Mouse (Mus musculus) kidney, embryonic 15.5 days (tissue): Measurements from ENCODE around the gene Rcn1. TPM values are rescaled to one million over a fixed set of nuclear protein-coding genes. Genes with fewer than 3 reads are reported as not detected.
A peak's percentile ranks its signal among the peaks of the same experiment; 100 is the strongest.

Experiments
- ATAC-seq: fragments of 200-750 bp; cut with Nextera tagmentation; replicated peaks from 2 replicates; pipeline ENCODE4 v1.8.0; 2017; ENCODE audit warnings: moderate TSS enrichment; ENCODE audit not compliant: low FRiP score
- H3K27ac ChIP-seq: fragments of 300-500 bp; sonication (generic); 2 replicates; pipeline ENCODE4 v1.5.1; 2015; ENCODE audit warnings: mild to moderate bottlenecking, inconsistent platforms
- H3K27me3 ChIP-seq: fragments of 300-500 bp; sonication (generic); 2 replicates; pipeline ENCODE4 v1.6.1; 2015; ENCODE audit warnings: inconsistent platforms
- H3K36me3 ChIP-seq: fragments of 300-500 bp; sonication (generic); 2 replicates; pipeline ENCODE4 v1.6.1; 2015; ENCODE audit warnings: inconsistent platforms
- H3K4me1 ChIP-seq: fragments of 300-500 bp; sonication (generic); 2 replicates; pipeline ENCODE4 v1.6.1; 2015; ENCODE audit warnings: inconsistent platforms
- H3K4me2 ChIP-seq: fragments of 300-500 bp; sonication (generic); 2 replicates; pipeline ENCODE4 v1.6.1; 2015; ENCODE audit warnings: moderate library complexity, mild to moderate bottlenecking, inconsistent platforms
- H3K4me3 ChIP-seq: fragments of 300-500 bp; sonication (generic); replicated peaks from 2 replicates; pipeline ENCODE4 v1.5.1; 2015; ENCODE audit warnings: mild to moderate bottlenecking, inconsistent platforms
- H3K9ac ChIP-seq: fragments of 300-500 bp; sonication (generic); 2 replicates; pipeline ENCODE4 v1.6.1; 2015; ENCODE audit warnings: mild to moderate bottlenecking, inconsistent platforms
- H3K9me3 ChIP-seq: fragments of 300-500 bp; sonication (generic); replicated peaks from 2 replicates; pipeline ENCODE4 v1.6.1; 2016; ENCODE audit warnings: inconsistent platforms
- WGBS: fragments of 180-500 bp; shearing (Covaris S2); methylation state at CpG from one replicate; pipeline ENCODE4 v1.1.7; 2015; ENCODE audit warnings: mixed read lengths; 5-methylcytosine and 5-hydroxymethylcytosine counted together
- polyA plus RNA-seq: library from polyadenylated mRNA; unstranded; fragments of >200 nt; fragmentation: Nextera tagmentation; extraction: Ambion mirVana; gene quantifications from 2 replicates; pipeline ENCODE4 v1.2.1, GENCODE M21; 2015

The Rcn1 gene
- polyA plus RNA-seq, 1 experiment from 2014 or later, result 207 TPM

- no peaks in the 10 kb centered on the region for H3K36me3 ChIP-seq
- no peak overlapping the region for H3K4me3 ChIP-seq
- peaks cover 59% of the 10 kb centered on the region for H3K27me3 ChIP-seq
- WGBS, result 69% methylated on average over 8 of the region's 8 CpGs
- 0 out of 2 replicates have a peak, but pooled peaks cover 7% of the 10 kb centered on the region for H3K4me1 ChIP-seq
- H3K9ac ChIP-seq, result no peak overlapping the region
- no peak for ATAC-seq
- no peak overlapping the region for H3K4me2 ChIP-seq
- no peaks in the 10 kb centered on the region for H3K9me3 ChIP-seq
- no peak overlapping the region for H3K27ac ChIP-seq
Measured at GRCm38 (mm10) chr2:105416660-105417348, 17.7 kb upstream of the Rcn1 start.

- no peak for ATAC-seq
Measured at GRCm38 (mm10) chr2:105416046-105416659, 17.0 kb upstream of the Rcn1 start.

GRCm38 (mm10) chr2:105414309-105414708 lies 15.2 kb upstream of the Rcn1 start:
- peaks cover 55% of the 10 kb centered on the region for H3K27me3 ChIP-seq
- 82% methylated on average over 2 of the region's 2 CpGs for WGBS
- H3K4me2 ChIP-seq, result no peak overlapping the region
- H3K4me3 ChIP-seq, result no peak overlapping the region
- H3K36me3 ChIP-seq, result no peaks in the 10 kb centered on the region
- H3K9ac ChIP-seq, result no peak overlapping the region
- no peak for ATAC-seq
- no peak overlapping the region for H3K27ac ChIP-seq
- H3K4me1 ChIP-seq, result 0 out of 2 replicates have a peak, but pooled peaks cover 7% of the 10 kb centered on the region
- H3K9me3 ChIP-seq, result no peaks in the 10 kb centered on the region

More at GRCm38 (mm10) chr2:105416046-105416659, 17.0 kb upstream of the Rcn1 start:
- H3K27ac ChIP-seq, result no peak overlapping the region
- H3K9ac ChIP-seq, result no peak overlapping the region
- H3K36me3 ChIP-seq, result no peaks in the 10 kb centered on the region
- no peak overlapping the region for H3K4me2 ChIP-seq
- 0 out of 2 replicates have a peak, but pooled peaks cover 7% of the 10 kb centered on the region for H3K4me1 ChIP-seq
- H3K27me3 ChIP-seq, result peaks cover 59% of the 10 kb centered on the region
- H3K9me3 ChIP-seq, result no peaks in the 10 kb centered on the region
- H3K4me3 ChIP-seq, result no peak overlapping the region
- 67% methylated on average over 7 of the region's 7 CpGs for WGBS

GRCm38 (mm10) chr2:105409253-105409652 lies 10.1 kb upstream of the Rcn1 start:
- WGBS, result 93% methylated on average over 1 of the region's 1 CpGs
- H3K27ac ChIP-seq, result no peak overlapping the region
- no peak for ATAC-seq
- H3K4me2 ChIP-seq, result no peak overlapping the region
- no peaks in the 10 kb centered on the region for H3K9me3 ChIP-seq
- H3K4me3 ChIP-seq, result no peak overlapping the region
- no peaks in the 10 kb centered on the region for H3K4me1 ChIP-seq
- no peaks in the 10 kb centered on the region for H3K36me3 ChIP-seq
- peaks cover 27% of the 10 kb centered on the region for H3K27me3 ChIP-seq
- H3K9ac ChIP-seq, result no peak overlapping the region

GRCm38 (mm10) chr2:105408511-105408910 lies 9.4 kb upstream of the Rcn1 start:
- Histone ChIP-seq H3K9ac (no peak overlapping the region), H3K27ac (no peak overlapping the region), H3K4me2 (no peak overlapping the region), H3K27me3 (peaks cover 20% of the 10 kb centered on the region), H3K36me3 (no peaks in the 10 kb centered on the region), H3K4me3 (no peak overlapping the region), H3K9me3 (no peaks in the 10 kb centered on the region), H3K4me1 (no peaks in the 10 kb centered on the region)
- no peak for ATAC-seq
- WGBS, result 89% methylated on average over 4 of the region's 4 CpGs

- Histone ChIP-seq H3K4me2 (no peak overlapping the region), H3K27ac (no peak overlapping the region), H3K9ac (no peak overlapping the region), H3K9me3 (no peaks in the 10 kb centered on the region), H3K27me3 (peaks cover 19% of the 10 kb centered on the region), H3K36me3 (no peaks in the 10 kb centered on the region), H3K4me1 (peaks cover 16% of the 10 kb centered on the region), H3K4me3 (no peak overlapping the region)
- 93% methylated on average over 2 of the region's 2 CpGs for whole genome bisulfite sequencing
- no peak for ATAC-seq
Measured at GRCm38 (mm10) chr2:105402180-105402579, 3.1 kb upstream of the Rcn1 start.

GRCm38 (mm10) chr2:105400558-105400957 lies 1.4 kb upstream of the Rcn1 start:
- Histone ChIP-seq H3K4me3 (no peak overlapping the region), H3K9ac (no peak overlapping the region), H3K4me2 (no peak overlapping the region), H3K36me3 (0 out of 2 replicates have a peak, but pooled peaks cover 6% of the 10 kb centered on the region), H3K9me3 (no peaks in the 10 kb centered on the region), H3K27me3 (peaks cover 19% of the 10 kb centered on the region), H3K4me1 (peaks cover 30% of the 10 kb centered on the region), H3K27ac (no peak overlapping the region)
- no peak for ATAC-seq
- 83% methylated on average over 4 of the region's 4 CpGs for WGBS

- peak overlapping the region; percentile 88 for H3K4me3 ChIP-seq
- WGBS, result under 1% methylated on average over 31 of the region's 31 CpGs
Measured at GRCm38 (mm10) chr2:105398636-105399084, 459 bp downstream of the Rcn1 start.

GRCm38 (mm10) chr2:105397446-105398211 lies 1.5 kb downstream of the Rcn1 start:
- H3K9me3 ChIP-seq, result no peaks in the 10 kb centered on the region
- H3K27me3 ChIP-seq, result peaks cover 14% of the 10 kb centered on the region; the same call in 1 of the 2 replicates
- WGBS, result 24% methylated on average over 5 of the region's 5 CpGs
- peak overlapping the region; percentile 96 for H3K27ac ChIP-seq
- H3K4me1 ChIP-seq, result peaks cover 35% of the 10 kb centered on the region
- ATAC-seq, result no peak
- peaks cover 33% of the 10 kb centered on the region for H3K36me3 ChIP-seq
- H3K4me3 ChIP-seq, result peak overlapping the region; percentile 88
- H3K9ac ChIP-seq, result peak overlapping the region; percentile 93
- H3K4me2 ChIP-seq, result peak overlapping the region; percentile 67

More at GRCm38 (mm10) chr2:105398636-105399084, 459 bp downstream of the Rcn1 start:
- peaks cover 23% of the 10 kb centered on the region for H3K36me3 ChIP-seq
- peak; percentile 76 for ATAC-seq
- H3K9me3 ChIP-seq, result no peaks in the 10 kb centered on the region
- peak overlapping the region; percentile 67 for H3K4me2 ChIP-seq
- peak overlapping the region; percentile 96 for H3K27ac ChIP-seq
- peaks cover 30% of the 10 kb centered on the region for H3K4me1 ChIP-seq
- peak overlapping the region; percentile 93 for H3K9ac ChIP-seq
- peaks cover 14% of the 10 kb centered on the region; the same call in 1 of the 2 replicates for H3K27me3 ChIP-seq

GRCm38 (mm10) chr2:105396066-105396465 lies 3.1 kb downstream of the Rcn1 start:
- Histone ChIP-seq H3K27me3 (peaks cover 8% of the 10 kb centered on the region; the same call in 1 of the 2 replicates), H3K4me3 (no peak overlapping the region), H3K27ac (no peak overlapping the region), H3K36me3 (peaks cover 49% of the 10 kb centered on the region), H3K4me1 (peaks cover 37% of the 10 kb centered on the region), H3K9me3 (no peaks in the 10 kb centered on the region), H3K4me2 (no peak overlapping the region), H3K9ac (no peak overlapping the region)
- ATAC-seq, result no peak
- WGBS, result 92% methylated on average over 9 of the region's 9 CpGs

GRCm38 (mm10) chr2:105394375-105394774 lies 4.7 kb downstream of the Rcn1 start:
- Histone ChIP-seq H3K27me3 (no peaks in the 10 kb centered on the region), H3K4me2 (no peak overlapping the region), H3K36me3 (peaks cover 64% of the 10 kb centered on the region), H3K9me3 (no peaks in the 10 kb centered on the region), H3K9ac (no peak overlapping the region), H3K4me3 (no peak overlapping the region), H3K27ac (no peak overlapping the region), H3K4me1 (peaks cover 33% of the 10 kb centered on the region)
- no peak for ATAC-seq
- 87% methylated on average over 4 of the region's 4 CpGs for WGBS

GRCm38 (mm10) chr2:105392514-105392913 lies 6.6 kb downstream of the Rcn1 start:
- H3K9me3 ChIP-seq, result no peaks in the 10 kb centered on the region
- no peaks in the 10 kb centered on the region for H3K27me3 ChIP-seq
- H3K4me3 ChIP-seq, result no peak overlapping the region
- H3K36me3 ChIP-seq, result peaks cover 83% of the 10 kb centered on the region
- H3K27ac ChIP-seq, result no peak overlapping the region
- H3K4me1 ChIP-seq, result peaks cover 25% of the 10 kb centered on the region
- H3K4me2 ChIP-seq, result no peak overlapping the region
- WGBS, result 40% methylated on average over 2 of the region's 2 CpGs
- H3K9ac ChIP-seq, result no peak overlapping the region
- ATAC-seq, result 0 out of 2 replicates have a peak, but pooled peaks have one; percentile 23
